Mouse (Mus musculus) layer of hippocampus, postnatal 10 days (tissue): Measurements from ENCODE around the gene Zscan10. TPM values are rescaled to one million over a fixed set of nuclear protein-coding genes. Genes with fewer than 3 reads are reported as not detected.

Source experiments
- DNase-seq, 2 experiments: peaks; one replicate each; pipeline ENCODE4 v3.0.0; 2021; ENCODE audit warnings: low spot score in 2 of 2
- total RNA-seq, 2 experiments: library from RNA; stranded (reverse); gene quantifications; 2 replicates each; pipeline ENCODE4 v1.2.3; 2021

Zscan10 gene
- total RNA-seq, 2 experiments from 2014 or later = not detected

- no peak for DNase-seq
Observed at GRCm38 (mm10) chr17:23644613-23645495, 44.2 kb downstream of the Zscan10 start, which contains the start of gene Mmp25. TSS of gene Mmp25 (minus strand) at chr17:23645277.

DNA sequence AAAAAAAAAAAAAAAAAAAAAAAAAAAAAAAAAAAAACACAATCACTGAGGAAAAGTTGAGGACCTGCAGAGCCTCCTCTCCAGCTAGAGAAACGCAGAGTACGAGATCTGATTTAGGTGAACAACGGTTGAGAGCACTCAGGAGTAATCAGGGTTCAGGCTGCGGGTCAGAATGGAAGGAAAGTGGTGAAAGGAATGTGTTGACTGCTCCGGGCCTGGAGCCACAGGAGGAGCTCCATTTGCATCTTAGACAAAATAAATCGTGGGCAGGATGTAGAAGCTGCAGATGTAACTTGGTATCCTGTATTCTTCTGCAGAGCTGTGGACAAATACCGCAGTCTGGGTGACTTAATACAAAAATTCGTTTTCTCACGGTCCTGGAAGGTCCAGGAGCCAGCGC, 45.2 kb downstream of the Zscan10 start:
- DNase-seq = no peak

GRCm38 (mm10) chr17:23651363-23651762, 50.7 kb downstream of the Zscan10 start:
- no peak for DNase-seq

DNA sequence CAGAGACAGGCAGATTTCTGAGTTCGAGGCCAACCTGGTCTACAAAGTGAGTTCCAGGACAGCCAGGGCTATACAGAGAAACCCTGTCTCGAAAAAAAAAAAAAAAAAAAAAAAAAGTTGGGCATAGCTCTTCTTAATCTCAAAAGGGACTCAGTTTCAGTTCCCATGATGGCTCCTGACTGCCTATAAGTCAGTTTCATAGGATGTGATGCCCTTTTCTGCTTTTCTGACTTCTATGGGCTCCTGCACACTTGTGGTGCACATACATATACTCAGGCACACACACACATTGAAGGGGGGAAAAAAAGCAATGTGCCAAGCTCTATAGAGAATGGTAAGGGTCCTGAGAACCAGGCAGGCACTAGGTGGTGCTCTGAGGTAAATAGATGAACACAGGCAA, 52.7 kb downstream of the Zscan10 start:
- no peak for DNase-seq

GRCm38 (mm10) chr17:23654001-23654400, 53.3 kb downstream of the Zscan10 start:
- no peak for DNase-seq

- no peak for DNase-seq
Observed at GRCm38 (mm10) chr17:23654410-23654809, 53.8 kb downstream of the Zscan10 start.

- no peak for DNase-seq
Observed at GRCm38 (mm10) chr17:23658450-23658849, 57.8 kb downstream of the Zscan10 start.

DNA sequence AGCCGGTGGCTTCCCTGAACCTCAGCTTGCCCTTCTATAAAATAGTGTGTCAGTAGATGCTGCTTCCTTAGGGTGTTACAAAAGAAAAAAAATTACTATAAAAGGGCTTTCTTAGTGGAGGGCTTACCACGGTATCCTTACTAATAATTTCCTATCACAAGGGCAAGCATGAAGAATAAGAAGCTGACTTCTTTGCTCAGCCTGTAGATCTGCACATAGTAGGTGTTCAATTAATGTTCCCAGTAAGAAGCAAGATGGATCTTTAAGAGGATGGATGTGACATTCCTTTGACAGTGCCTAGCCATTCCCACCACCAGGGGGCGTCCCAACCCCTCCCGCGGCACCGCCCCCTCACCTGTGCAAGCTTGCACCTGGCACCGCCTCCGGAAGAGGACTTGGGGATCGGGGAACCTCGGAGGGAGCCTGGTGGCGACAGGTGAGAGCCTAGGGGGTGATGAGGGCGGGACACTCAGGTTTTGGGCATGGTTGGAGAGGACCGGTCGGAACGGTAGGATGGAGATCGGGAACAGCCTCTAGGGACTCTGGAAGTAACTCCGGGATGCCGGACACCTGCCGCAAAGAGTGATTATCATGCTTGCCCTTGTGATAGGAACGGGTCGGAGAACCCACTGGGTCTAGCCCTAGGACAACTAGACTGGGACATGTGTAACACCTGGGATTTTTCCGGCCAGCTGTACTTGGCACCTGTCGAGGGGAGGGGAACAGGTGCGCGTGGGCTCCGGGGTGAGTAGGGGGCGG, 59.6 kb downstream of the Zscan10 start, which contains the start of gene Bicdl2:
Gene Bicdl2 (plus strand): TSS at position 390 of the 759 bp plus-strand sequence.
- no peak for DNase-seq

Other genes with a start within 250 kb of the Zscan10 start
- gene Vmn2r116, start 216.3 kb upstream of the Zscan10 start, total RNA-seq = not detected
- not detected for gene Vmn2r117, start 121.2 kb upstream of the Zscan10 start, total RNA-seq
- 1 to 10 TPM; 6.4 to 7.2 TPM for gene Zfp213, start 36.6 kb upstream of the Zscan10 start, total RNA-seq
- gene Zfp13, start 1.4 kb upstream of the Zscan10 start, total RNA-seq = 10 to 100 TPM; 25.7 to 30.0 TPM
- gene Mmp25, start 44.4 kb downstream of the Zscan10 start, total RNA-seq = 1 to 10 TPM; 1.2 to 1.6 TPM
- not detected for gene Bicdl2, start 59.6 kb downstream of the Zscan10 start, total RNA-seq
- gene Hcfc1r1, start 72.7 kb downstream of the Zscan10 start, total RNA-seq = 100 to 1,000 TPM; 137 to 148 TPM
- 10 to 100 TPM; 11.4 to 12.9 TPM for gene Thoc6, start 73.0 kb downstream of the Zscan10 start, total RNA-seq
- 1 to 10 TPM; 6.8 to 7.2 TPM for gene Tnfrsf12a, start 76.6 kb downstream of the Zscan10 start, total RNA-seq
- under 1 TPM; 0.22 to 0.25 TPM for gene Cldn6, start 78.4 kb downstream of the Zscan10 start, total RNA-seq
- gene Cldn9, start 83.2 kb downstream of the Zscan10 start, total RNA-seq = under 1 TPM in 1 of 2 experiments, not detected in 1; 0.57 TPM
- under 1 TPM; 0.13 to 0.62 TPM for gene 1520401A03Rik, start 121.9 kb downstream of the Zscan10 start, total RNA-seq
- 1 to 10 TPM; 6.7 to 8.3 TPM for gene Pkmyt1, start 125.5 kb downstream of the Zscan10 start, total RNA-seq
- 10 to 100 TPM; 51.8 to 53.1 TPM for gene Paqr4, start 140.0 kb downstream of the Zscan10 start, total RNA-seq
- gene Kremen2, start 145.0 kb downstream of the Zscan10 start, total RNA-seq = under 1 TPM; 0.20 to 0.27 TPM
- gene Flywch1, start 170.7 kb downstream of the Zscan10 start, total RNA-seq = 100 to 1,000 TPM; 121 to 123 TPM
- 10 to 100 TPM; 26.7 to 27.3 TPM for gene Flywch2, start 185.2 kb downstream of the Zscan10 start, total RNA-seq
- 100 to 1,000 TPM; 516 to 611 TPM for gene Srrm2, start 189.7 kb downstream of the Zscan10 start, total RNA-seq
- gene Elob, start 228.3 kb downstream of the Zscan10 start, total RNA-seq = 100 to 1,000 TPM; 402 to 410 TPM
- not detected for gene Prss33, start 235.2 kb downstream of the Zscan10 start, total RNA-seq
- gene Prss32, start 243.0 kb downstream of the Zscan10 start, total RNA-seq = under 1 TPM; 0.21 to 0.45 TPM
- gene Prss41, start 243.3 kb downstream of the Zscan10 start, total RNA-seq = 1 to 10 TPM; 2.2 to 3.1 TPM